Mouse (Mus musculus): ENCODE results near the gene Tdrkh.

The Tdrkh gene

DNA sequence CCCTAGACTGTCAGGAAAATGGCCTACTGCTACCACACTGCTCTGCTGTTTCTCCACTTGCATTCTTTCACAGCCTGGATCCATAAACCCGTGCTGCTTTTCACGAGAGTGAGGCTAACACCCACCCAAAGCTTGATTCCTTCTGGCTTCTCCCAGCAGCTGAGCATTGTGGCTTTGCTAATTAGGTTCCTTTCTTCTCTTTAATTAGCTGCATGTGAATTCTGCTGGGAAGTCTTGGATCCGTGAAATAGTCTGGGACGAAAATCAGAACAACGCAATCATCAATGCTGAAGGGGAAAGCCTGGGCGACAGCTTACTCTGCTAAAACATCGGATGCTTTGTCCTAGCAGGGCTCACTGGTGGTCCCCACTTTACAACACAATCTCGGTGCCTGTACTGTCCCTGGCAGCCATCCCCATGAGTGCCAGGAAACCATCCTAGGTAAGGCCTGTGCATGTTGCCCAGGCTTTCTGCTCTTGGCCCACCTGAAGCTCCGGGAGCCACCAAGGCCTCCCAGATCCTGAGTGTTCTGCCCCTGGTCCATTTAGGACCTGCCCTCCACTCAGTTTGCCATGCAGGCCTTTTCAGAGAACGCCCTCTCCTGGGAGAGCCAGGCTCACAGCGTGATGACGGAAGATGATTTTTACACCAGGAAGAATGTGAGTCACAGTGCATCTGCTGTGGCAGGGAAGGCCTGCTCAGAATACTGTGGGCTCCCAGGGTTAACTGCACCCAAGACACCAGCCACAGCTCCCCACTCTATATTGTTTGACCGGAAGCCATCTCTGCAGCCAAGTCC lies 52.8 kb downstream of the Tdrkh start:
- DNase-seq: no peak

GRCm38 (mm10) chr3:94468931-94469330 lies 55.9 kb downstream of the Tdrkh start:
- DNase-seq: no peak

DNA sequence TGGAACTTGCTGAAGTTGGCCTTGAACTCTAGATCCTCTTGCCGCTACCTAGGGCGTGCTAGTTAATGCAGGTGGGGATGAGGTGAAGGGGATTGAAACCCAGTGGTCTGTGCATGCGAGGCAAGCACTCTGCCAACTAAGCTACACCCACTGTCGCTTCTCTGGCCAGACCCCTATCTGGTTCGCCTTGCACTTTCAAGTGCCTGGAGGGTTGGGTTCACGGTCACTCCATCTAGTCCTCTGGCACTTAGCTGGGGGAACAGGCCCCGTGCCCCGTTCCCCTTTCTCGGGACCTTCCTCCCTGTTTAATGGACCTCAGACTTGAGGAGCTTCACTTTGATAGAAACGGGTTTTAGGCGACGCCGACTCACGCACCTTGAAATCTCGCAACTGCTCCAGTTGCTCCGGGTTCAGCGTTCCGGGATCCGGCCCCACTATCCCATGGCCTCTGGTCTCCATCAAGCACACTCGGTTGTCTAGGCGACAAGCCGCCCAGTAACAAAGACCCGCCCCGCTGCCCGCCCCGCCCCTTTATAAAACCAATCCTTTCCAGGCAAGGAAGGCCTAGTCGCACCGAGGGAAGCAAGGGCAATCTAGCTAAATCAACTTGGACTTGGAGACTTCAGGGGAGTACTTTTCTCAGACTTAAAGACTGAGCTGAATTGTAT lies 59.5 kb downstream of the Tdrkh start:
- no peak for DNase-seq

GRCm38 (mm10) chr3:94473115-94473505 lies 60.0 kb downstream of the Tdrkh start:
- no peak for DNase-seq

DNA sequence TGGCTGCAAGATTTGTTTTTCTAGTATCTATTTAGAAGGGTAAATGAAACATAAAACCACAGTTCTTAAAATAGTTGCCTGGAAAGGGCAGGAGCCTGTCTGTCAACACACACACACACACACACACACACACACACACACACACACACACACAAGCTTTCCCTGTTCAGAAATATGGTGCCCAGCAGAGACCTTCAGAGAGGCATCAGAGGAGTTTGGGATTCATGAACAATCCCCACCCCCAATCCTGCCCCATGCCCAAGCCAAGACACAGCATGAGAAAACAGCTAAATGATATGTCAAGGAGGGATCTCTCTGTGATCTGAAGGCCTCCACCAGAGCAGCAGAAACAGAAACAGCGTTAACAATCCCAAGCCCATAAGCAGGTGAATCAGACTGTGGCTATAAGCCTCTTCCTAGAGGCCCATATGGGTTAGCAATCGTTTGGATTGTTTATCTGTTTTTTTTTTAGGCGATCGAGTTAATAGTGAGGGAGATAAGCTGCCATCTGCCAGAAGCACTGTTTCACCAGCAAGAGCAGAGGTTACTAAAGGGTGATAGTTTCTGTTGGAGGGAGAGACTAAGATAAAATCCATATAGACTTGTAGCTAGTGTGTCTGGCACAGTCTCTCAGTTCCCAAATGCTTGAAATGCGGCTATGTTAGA lies 60.6 kb downstream of the Tdrkh start:
- DNase-seq: no peak

DNA sequence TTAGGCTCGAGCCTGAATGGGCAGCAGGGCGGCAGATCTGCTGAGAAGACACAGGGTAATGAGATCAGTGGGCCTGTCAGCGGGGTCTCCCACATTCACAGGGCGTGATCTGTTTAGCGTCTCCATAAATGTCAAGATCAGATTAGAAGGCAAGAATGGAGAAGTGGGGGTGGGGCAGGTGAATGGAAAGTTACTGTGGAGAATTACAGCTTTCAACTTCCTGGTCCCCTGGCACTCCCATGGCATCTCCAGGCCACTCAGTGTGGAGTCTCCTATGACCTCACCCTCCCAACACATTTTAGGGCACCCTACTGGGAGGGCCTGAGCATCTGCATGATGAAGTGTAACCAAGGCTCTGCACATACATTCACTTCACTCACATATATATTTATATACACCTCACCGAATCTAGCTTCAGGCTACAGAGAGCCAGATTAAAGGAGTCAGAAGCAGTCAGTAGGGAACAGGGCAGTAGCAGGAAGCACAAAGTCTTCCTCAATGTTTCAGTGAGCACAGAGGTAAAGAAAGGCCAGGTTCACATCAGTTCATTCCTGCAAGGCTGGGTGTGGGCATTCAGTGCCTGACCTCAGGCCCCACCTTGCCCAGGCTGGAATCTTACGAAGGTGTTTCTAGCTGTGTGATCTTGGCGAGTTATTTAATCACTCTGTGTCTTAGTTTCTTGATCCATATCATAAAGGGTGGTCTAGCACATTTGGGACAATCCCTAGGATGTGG lies 63.4 kb downstream of the Tdrkh start:
- DNase-seq: no peak

- DNase-seq: no peak
These were observed 64.4 kb downstream of the Tdrkh start for GRCm38 (mm10) chr3:94477444-94477843.

GRCm38 (mm10) chr3:94477981-94478422 lies 64.9 kb downstream of the Tdrkh start, which contains the start of gene Celf3:
Gene Celf3, plus strand, starts transcription at chr3:94478295.
- peak in 1 of 2 experiments; percentile 12 for DNase-seq

- DNase-seq: no peak
These were observed 65.6 kb downstream of the Tdrkh start for GRCm38 (mm10) chr3:94478591-94479169.

- no peak for DNase-seq
These were observed 66.5 kb downstream of the Tdrkh start for GRCm38 (mm10) chr3:94479564-94479963.

- DNase-seq: no peak
These were observed 67.3 kb downstream of the Tdrkh start, which contains the start of gene Riiad1 for GRCm38 (mm10) chr3:94480291-94480884. Gene Riiad1, minus strand, starts transcription at chr3:94480341.

GRCm38 (mm10) chr3:94481429-94481828 lies 68.4 kb downstream of the Tdrkh start:
- no peak for DNase-seq

DNA sequence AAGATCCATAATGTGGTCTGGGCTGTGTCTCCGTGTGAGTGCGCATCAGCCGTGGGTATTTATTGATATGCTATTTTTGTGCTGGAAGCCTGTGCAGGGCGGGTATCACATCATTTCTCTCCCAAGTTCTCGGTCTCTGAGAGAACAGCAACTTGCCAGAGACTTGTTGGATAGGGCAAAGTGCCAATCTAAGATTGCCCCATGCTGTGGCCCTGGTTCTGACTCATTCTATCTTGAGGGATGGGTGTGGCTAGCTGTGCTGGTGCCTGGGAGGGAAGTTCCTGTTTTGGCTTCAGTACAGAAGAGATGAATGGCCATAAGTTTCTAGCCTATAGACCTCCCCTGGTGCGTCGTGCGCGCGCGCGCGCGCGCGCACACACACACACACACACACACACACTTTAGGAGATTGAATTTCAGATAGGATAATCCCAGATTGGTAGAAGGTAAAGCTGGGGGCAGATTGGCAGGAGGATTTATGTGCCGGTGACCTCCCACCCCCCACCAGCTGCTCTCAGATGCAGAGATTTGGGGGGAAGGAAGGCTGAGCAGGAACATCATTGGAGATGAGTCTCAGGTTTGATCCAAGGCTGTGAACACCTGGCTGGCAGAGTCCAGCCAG lies 69.8 kb downstream of the Tdrkh start:
- DNase-seq: peak in 1 of 2 experiments; percentile 9

GRCm38 (mm10) chr3:94483790-94484439 lies 70.8 kb downstream of the Tdrkh start:
- peak in 1 of 2 experiments; percentile 9 for DNase-seq

Data from B cell, adult 2 months (primary cell).